Mouse (Mus musculus): ENCODE measurements around the gene Adam8.

The Adam8 gene

GRCm38 (mm10) chr7:139992406-139992805 is at the start of gene Adam8:
Gene Adam8 (minus strand): TSS chr7:139992562.
- DNase-seq (ENCODE audit: extremely low read depth, insufficient read length, low spot score) = peak; percentile 63

GRCm38 (mm10) chr7:140037171-140037555 is 44.8 kb upstream of the Adam8 start:
- no peak for DNase-seq (ENCODE audit: extremely low read depth, insufficient read length, low spot score)

- peak; percentile 97 for DNase-seq (ENCODE audit: extremely low read depth, insufficient read length, low spot score)
These were observed 44.2 kb upstream of the Adam8 start, which contains the start of the genes Zfp511 and Tubgcp2 for GRCm38 (mm10) chr7:140036281-140037170. Gene Zfp511 (plus strand): TSS chr7:140036391. Gene Tubgcp2 (minus strand): TSS chr7:140036669.

- no peak for DNase-seq (ENCODE audit: extremely low read depth, insufficient read length, low spot score)
These were observed 43.1 kb upstream of the Adam8 start for GRCm38 (mm10) chr7:140035456-140035855.

- no peak for DNase-seq (ENCODE audit: extremely low read depth, insufficient read length, low spot score)
These were observed 41.0 kb upstream of the Adam8 start for GRCm38 (mm10) chr7:140033386-140033785.

- no peak for DNase-seq (ENCODE audit: extremely low read depth, insufficient read length, low spot score)
These were observed 40.0 kb upstream of the Adam8 start for GRCm38 (mm10) chr7:140032366-140032765.

- DNase-seq (ENCODE audit: extremely low read depth, insufficient read length, low spot score) = no peak
These were observed 39.4 kb upstream of the Adam8 start for GRCm38 (mm10) chr7:140031771-140032170.

- DNase-seq (ENCODE audit: extremely low read depth, insufficient read length, low spot score) = no peak
These were observed 19.0 kb upstream of the Adam8 start for GRCm38 (mm10) chr7:140011336-140011735.

GRCm38 (mm10) chr7:140007781-140008180 is 15.4 kb upstream of the Adam8 start:
- no peak for DNase-seq (ENCODE audit: extremely low read depth, insufficient read length, low spot score)

GRCm38 (mm10) chr7:140006861-140007611 is 14.7 kb upstream of the Adam8 start:
- no peak for DNase-seq (ENCODE audit: extremely low read depth, insufficient read length, low spot score)

- DNase-seq (ENCODE audit: extremely low read depth, insufficient read length, low spot score) = no peak
These were observed 12.3 kb upstream of the Adam8 start for GRCm38 (mm10) chr7:140004666-140005065.

GRCm38 (mm10) chr7:140001086-140001740 is 8.9 kb upstream of the Adam8 start:
- DNase-seq (ENCODE audit: extremely low read depth, insufficient read length, low spot score) = no peak

- DNase-seq (ENCODE audit: extremely low read depth, insufficient read length, low spot score) = no peak
These were observed 6.5 kb upstream of the Adam8 start for GRCm38 (mm10) chr7:139998691-139999350.

- DNase-seq (ENCODE audit: extremely low read depth, insufficient read length, low spot score) = peak; percentile 32
These were observed 2.3 kb upstream of the Adam8 start for GRCm38 (mm10) chr7:139994676-139995075.

GRCm38 (mm10) chr7:139994202-139994601 is 1.8 kb upstream of the Adam8 start:
- DNase-seq (ENCODE audit: extremely low read depth, insufficient read length, low spot score) = no peak

- DNase-seq (ENCODE audit: extremely low read depth, insufficient read length, low spot score) = no peak
These were observed 1.2 kb upstream of the Adam8 start for GRCm38 (mm10) chr7:139993532-139993931.

GRCm38 (mm10) chr7:139990864-139991394 is 1.4 kb downstream of the Adam8 start:
- no peak for DNase-seq (ENCODE audit: extremely low read depth, insufficient read length, low spot score)

GRCm38 (mm10) chr7:139988272-139988671 is 4.1 kb downstream of the Adam8 start:
- DNase-seq (ENCODE audit: extremely low read depth, insufficient read length, low spot score) = no peak

- no peak for DNase-seq (ENCODE audit: extremely low read depth, insufficient read length, low spot score)
These were observed 7.9 kb downstream of the Adam8 start for GRCm38 (mm10) chr7:139984505-139984904.

- DNase-seq (ENCODE audit: extremely low read depth, insufficient read length, low spot score) = no peak
These were observed 10.3 kb downstream of the Adam8 start for GRCm38 (mm10) chr7:139982058-139982457.
